Mouse (Mus musculus) midbrain, embryonic 16.5 days (tissue): Measurements from ENCODE around the gene Cxcr5. TPM values are rescaled to one million over a fixed set of nuclear protein-coding genes. Genes with fewer than 3 reads are reported as not detected.

Experiments used
- ATAC-seq: fragments of 200-750 bp; cut with Nextera tagmentation; 2 replicates; pipeline ENCODE4 v1.8.0; 2017; ENCODE audit warnings: moderate TSS enrichment
- H3K27ac ChIP-seq: fragments of 300-500 bp; sonication (generic); 2 replicates; pipeline ENCODE4 v1.5.1; 2014; ENCODE audit warnings: mild to moderate bottlenecking, low read length, mixed read lengths
- H3K27me3 ChIP-seq: fragments of 300-500 bp; sonication (generic); 2 replicates; pipeline ENCODE4 v1.6.1; 2014; ENCODE audit warnings: low read depth, low read length, mixed read lengths; ENCODE audit not compliant: control insufficient read depth, insufficient read depth
- H3K36me3 ChIP-seq: fragments of 300-500 bp; sonication (generic); 2 replicates; pipeline ENCODE4 v1.6.1; 2014; ENCODE audit warnings: mild to moderate bottlenecking, low read length, moderate library complexity, mixed read lengths; ENCODE audit not compliant: control insufficient read depth, insufficient read depth
- H3K4me1 ChIP-seq: fragments of 300-500 bp; sonication (generic); 2 replicates; pipeline ENCODE4 v1.6.1; 2014; ENCODE audit warnings: mild to moderate bottlenecking, low read length, mixed read lengths; ENCODE audit not compliant: control insufficient read depth, insufficient read depth
- H3K4me2 ChIP-seq: fragments of 300-500 bp; sonication (generic); 2 replicates; pipeline ENCODE4 v1.6.1; 2014; ENCODE audit warnings: mild to moderate bottlenecking, low read length, mixed read lengths
- H3K4me3 ChIP-seq: fragments of 300-500 bp; sonication (generic); 2 replicates; pipeline ENCODE4 v1.5.1; 2014; ENCODE audit warnings: low read depth, mild to moderate bottlenecking, low read length, moderate library complexity, mixed read lengths
- H3K9ac ChIP-seq: fragments of 300-500 bp; sonication (generic); 2 replicates; pipeline ENCODE4 v1.6.1; 2014; ENCODE audit warnings: low read depth, low read length, mixed read lengths
- H3K9me3 ChIP-seq: fragments of 300-500 bp; sonication (generic); replicated peaks from 2 replicates; pipeline ENCODE4 v1.6.1; 2014; ENCODE audit warnings: mild to moderate bottlenecking, low read length, mixed read lengths; ENCODE audit not compliant: control insufficient read depth, poor library complexity, severe bottlenecking
- WGBS: fragments of 180-500 bp; shearing (Covaris S2); extraction: QIAGEN DNeasy Blood & Tissue Kit; methylation state at CpG from one replicate; pipeline ENCODE4 v1.1.7; 2014; 5-methylcytosine and 5-hydroxymethylcytosine counted together
- polyA plus RNA-seq: library from polyadenylated mRNA; unstranded; fragments of >200 nt; fragmentation: Nextera tagmentation; extraction: Ambion mirVana; gene quantifications from 2 replicates; pipeline ENCODE4 v1.2.1, GENCODE M21; 2015

Gene Cxcr5
- polyA plus RNA-seq, 1 experiment from 2014 or later, result not detected

DNA sequence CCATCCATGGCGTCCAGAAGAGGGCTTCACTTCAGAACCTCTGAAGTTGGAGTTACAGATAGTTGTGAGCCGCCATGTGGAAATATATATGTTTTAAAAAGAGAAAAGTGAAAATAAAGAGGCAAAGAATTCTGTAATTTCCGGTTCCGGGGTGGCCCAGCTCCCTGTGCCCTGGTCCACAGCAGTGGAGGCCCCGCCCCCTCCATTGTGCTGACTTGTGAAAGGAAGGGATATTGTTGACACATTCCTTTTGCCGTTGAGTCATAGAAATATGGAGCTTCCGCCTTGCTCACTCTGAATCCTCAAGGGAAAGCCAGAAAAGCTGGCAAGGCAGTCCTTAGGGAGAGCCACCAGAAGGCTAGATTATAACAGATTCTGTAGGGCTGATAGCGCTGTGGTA is 9.5 kb downstream of the Cxcr5 start:
- Histone ChIP-seq H3K4me2 (no peak overlapping the region), H3K36me3 (no peaks in the 10 kb centered on the region), H3K27me3 (no peaks in the 10 kb centered on the region), H3K4me3 (no peak overlapping the region), H3K27ac (no peak overlapping the region), H3K4me1 (no peaks in the 10 kb centered on the region), H3K9ac (no peak overlapping the region), H3K9me3 (no peaks in the 10 kb centered on the region)
- WGBS, result 73% methylated on average over 8 of the region's 8 CpGs
- ATAC-seq, result no peak

GRCm38 (mm10) chr9:44551138-44551537 is 10.5 kb downstream of the Cxcr5 start:
- no peak overlapping the region for H3K27ac ChIP-seq
- H3K36me3 ChIP-seq, result no peaks in the 10 kb centered on the region
- 84% methylated on average over 10 of the region's 10 CpGs for WGBS
- H3K4me2 ChIP-seq, result no peak overlapping the region
- no peak overlapping the region for H3K4me3 ChIP-seq
- no peaks in the 10 kb centered on the region for H3K9me3 ChIP-seq
- no peaks in the 10 kb centered on the region for H3K27me3 ChIP-seq
- no peak overlapping the region for H3K9ac ChIP-seq
- no peak for ATAC-seq
- H3K4me1 ChIP-seq, result no peaks in the 10 kb centered on the region

GRCm38 (mm10) chr9:44548412-44549152 is 13.1 kb downstream of the Cxcr5 start:
- H3K4me1 ChIP-seq, result no peaks in the 10 kb centered on the region
- no peak for ATAC-seq
- WGBS, result 86% methylated on average over 8 of the region's 8 CpGs
- H3K4me2 ChIP-seq, result no peak overlapping the region
- H3K36me3 ChIP-seq, result no peaks in the 10 kb centered on the region
- H3K9me3 ChIP-seq, result no peaks in the 10 kb centered on the region
- no peak overlapping the region for H3K9ac ChIP-seq
- H3K27ac ChIP-seq, result no peak overlapping the region
- no peaks in the 10 kb centered on the region for H3K27me3 ChIP-seq
- H3K4me3 ChIP-seq, result no peak overlapping the region

DNA sequence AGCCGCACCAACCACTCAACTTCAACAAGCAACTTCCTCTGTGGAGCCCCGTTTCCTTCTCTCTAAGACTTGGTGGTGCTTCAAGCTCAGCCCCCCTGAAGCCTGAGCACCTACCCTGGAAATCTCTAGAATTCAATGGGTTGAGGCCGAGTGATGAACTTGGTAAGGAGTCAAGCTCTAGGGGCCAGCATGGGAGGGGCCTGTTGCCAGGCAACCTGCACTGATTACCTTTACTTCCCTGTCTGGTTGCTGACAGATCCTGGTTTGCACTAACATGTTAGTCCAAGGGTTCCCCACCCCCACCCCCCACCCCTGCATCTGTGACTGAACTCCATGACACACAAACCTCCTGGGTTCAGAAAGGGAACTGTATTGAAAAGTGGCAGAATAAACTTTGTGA is 16.7 kb downstream of the Cxcr5 start:
- Histone ChIP-seq H3K9me3 (no peaks in the 10 kb centered on the region), H3K9ac (no peak overlapping the region), H3K4me3 (no peak overlapping the region), H3K4me1 (no peaks in the 10 kb centered on the region), H3K4me2 (no peak overlapping the region), H3K27ac (no peak overlapping the region), H3K36me3 (no peaks in the 10 kb centered on the region), H3K27me3 (no peaks in the 10 kb centered on the region)
- WGBS, result 80% methylated on average over 3 of the region's 3 CpGs
- no peak for ATAC-seq

DNA sequence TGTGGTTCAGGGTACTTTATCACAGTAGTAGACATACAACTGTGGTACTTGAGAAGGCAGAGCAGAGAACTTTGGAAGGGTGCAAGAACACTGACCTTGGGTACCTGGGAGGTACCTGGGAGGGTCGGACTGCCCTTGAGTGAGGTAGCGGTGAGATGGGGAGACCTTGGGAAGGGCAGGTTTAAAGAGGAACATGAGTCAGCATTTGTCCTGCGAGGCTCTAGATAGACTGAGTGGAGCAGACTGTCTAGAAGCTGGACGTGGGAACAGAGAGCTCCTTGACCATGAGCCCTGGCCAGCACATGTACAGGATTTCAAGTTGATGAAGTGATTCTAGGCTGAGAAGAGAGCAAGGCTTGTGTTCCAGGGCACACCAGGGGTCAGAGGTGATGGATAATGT is 19.3 kb downstream of the Cxcr5 start:
- no peaks in the 10 kb centered on the region for H3K36me3 ChIP-seq
- 83% methylated on average over 4 of the region's 4 CpGs for WGBS
- H3K4me2 ChIP-seq, result no peak overlapping the region
- H3K4me3 ChIP-seq, result no peak overlapping the region
- no peak overlapping the region for H3K9ac ChIP-seq
- no peaks in the 10 kb centered on the region for H3K9me3 ChIP-seq
- H3K27ac ChIP-seq, result no peak overlapping the region
- H3K4me1 ChIP-seq, result no peaks in the 10 kb centered on the region
- no peak for ATAC-seq
- H3K27me3 ChIP-seq, result no peaks in the 10 kb centered on the region

- no peak for ATAC-seq
- H3K27me3 ChIP-seq, result no peaks in the 10 kb centered on the region
- 86% methylated on average over 3 of the region's 3 CpGs for WGBS
- no peak overlapping the region for H3K9ac ChIP-seq
- H3K4me1 ChIP-seq, result no peaks in the 10 kb centered on the region
- H3K27ac ChIP-seq, result no peak overlapping the region
- no peak overlapping the region for H3K4me2 ChIP-seq
- no peaks in the 10 kb centered on the region for H3K9me3 ChIP-seq
- no peaks in the 10 kb centered on the region for H3K36me3 ChIP-seq
- H3K4me3 ChIP-seq, result no peak overlapping the region
Measured at GRCm38 (mm10) chr9:44540676-44541075, 21.0 kb downstream of the Cxcr5 start.

DNA sequence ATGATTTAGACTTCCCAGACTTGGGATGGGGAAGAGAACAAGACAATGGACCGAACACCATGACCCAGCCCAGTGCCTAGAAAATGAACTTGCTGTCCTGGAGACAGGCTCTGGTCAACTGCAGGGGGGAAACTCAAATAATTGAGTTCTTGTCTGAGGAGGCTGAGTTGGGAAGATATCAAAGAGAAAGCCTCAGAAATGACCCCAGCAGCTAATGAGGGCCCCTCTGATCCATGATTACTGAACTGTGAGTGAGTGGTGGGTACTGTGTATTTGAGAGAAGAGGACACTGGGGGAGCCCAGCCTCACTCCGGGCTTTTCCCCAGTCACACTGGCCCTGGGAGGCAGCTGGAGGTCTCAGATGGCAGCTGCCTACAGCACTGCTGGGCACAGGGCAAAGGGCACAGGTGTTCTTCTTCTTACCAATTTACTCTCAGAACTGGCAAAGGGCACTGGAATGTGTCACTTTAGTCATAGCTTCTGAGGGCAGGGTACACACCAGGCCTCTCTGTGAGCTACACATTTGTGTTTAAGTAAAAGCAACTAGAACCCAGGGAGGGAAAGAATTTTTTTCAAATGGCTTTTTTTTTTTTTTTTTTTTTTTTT is 21.8 kb downstream of the Cxcr5 start:
- no peak for ATAC-seq
- H3K27ac ChIP-seq, result no peak overlapping the region
- 59% methylated on average over 2 of the region's 2 CpGs for WGBS

GRCm38 (mm10) chr9:44537625-44538301 is 23.9 kb downstream of the Cxcr5 start:
- H3K4me1 ChIP-seq, result no peaks in the 10 kb centered on the region
- 82% methylated on average over 19 of the region's 19 CpGs for WGBS
- H3K9me3 ChIP-seq, result no peaks in the 10 kb centered on the region
- no peaks in the 10 kb centered on the region for H3K27me3 ChIP-seq
- no peak for ATAC-seq
- no peak overlapping the region for H3K9ac ChIP-seq
- no peak overlapping the region for H3K4me3 ChIP-seq
- no peaks in the 10 kb centered on the region for H3K36me3 ChIP-seq
- no peak overlapping the region for H3K27ac ChIP-seq
- no peak overlapping the region for H3K4me2 ChIP-seq

More for the DNA sequence above, 21.8 kb downstream of the Cxcr5 start:
- Histone ChIP-seq H3K4me3 (no peak overlapping the region), H3K4me2 (no peak overlapping the region), H3K9ac (no peak overlapping the region), H3K9me3 (no peaks in the 10 kb centered on the region), H3K27me3 (no peaks in the 10 kb centered on the region), H3K36me3 (no peaks in the 10 kb centered on the region), H3K4me1 (no peaks in the 10 kb centered on the region)

DNA sequence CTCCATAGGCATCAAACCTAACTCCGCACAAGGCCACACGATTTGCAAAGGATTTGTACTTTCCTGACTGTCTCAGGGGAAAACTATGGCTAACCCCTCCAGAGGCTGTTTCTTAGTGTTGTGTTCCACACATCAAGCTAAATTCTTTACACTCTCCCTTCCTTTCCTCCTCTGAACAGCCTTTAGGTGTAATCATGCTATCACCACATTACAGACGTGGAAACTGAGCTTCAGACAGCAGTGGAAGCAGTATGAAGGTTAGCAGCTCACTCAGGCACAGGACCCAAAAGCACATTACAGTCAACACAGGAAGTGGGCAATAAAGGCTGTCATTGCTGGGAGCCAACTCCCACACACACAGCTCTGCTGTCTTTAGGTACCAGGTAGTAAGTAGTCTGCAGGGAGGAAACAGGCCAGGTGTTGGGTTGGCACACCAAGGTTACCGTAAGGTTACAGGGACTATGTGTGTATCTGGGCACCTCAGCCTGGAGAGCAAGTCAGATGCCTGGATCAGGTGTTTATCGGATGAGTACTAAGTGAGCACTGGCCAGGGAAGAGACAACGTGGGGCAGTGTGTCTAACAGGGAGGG is 28.6 kb downstream of the Cxcr5 start:
- Histone ChIP-seq H3K27me3 (no peaks in the 10 kb centered on the region), H3K9ac (no peak overlapping the region), H3K27ac (no peak overlapping the region), H3K4me3 (no peak overlapping the region), H3K9me3 (no peaks in the 10 kb centered on the region), H3K4me1 (no peaks in the 10 kb centered on the region), H3K36me3 (no peaks in the 10 kb centered on the region), H3K4me2 (no peak overlapping the region)
- 93% methylated on average over 6 of the region's 6 CpGs for WGBS
- ATAC-seq, result no peak
